Mouse (Mus musculus) retina, postnatal 1 day (tissue): ENCODE measurements at regions not wholly inside any gene's neighbourhood (a gene's known extent, or its start where the extent isn't known, plus 50 kb on each side); places are given as distances from the start of the nearest gene placed in this dataset.
"Not testable (repeated sequence)": the region's sequence is repeated elsewhere in the genome, so short reads cannot be mapped to it uniquely, and the experiment has no call there.

ENCODE experiments used
- DNase-seq: peaks from one replicate; pipeline ENCODE4 v3.0.0-alpha.2; 2012

GRCm38 (mm10) chr3:29024851-29025250, 57.0 kb upstream of the Egfem1 start:
- DNase-seq, result not testable (repeated sequence)

DNA sequence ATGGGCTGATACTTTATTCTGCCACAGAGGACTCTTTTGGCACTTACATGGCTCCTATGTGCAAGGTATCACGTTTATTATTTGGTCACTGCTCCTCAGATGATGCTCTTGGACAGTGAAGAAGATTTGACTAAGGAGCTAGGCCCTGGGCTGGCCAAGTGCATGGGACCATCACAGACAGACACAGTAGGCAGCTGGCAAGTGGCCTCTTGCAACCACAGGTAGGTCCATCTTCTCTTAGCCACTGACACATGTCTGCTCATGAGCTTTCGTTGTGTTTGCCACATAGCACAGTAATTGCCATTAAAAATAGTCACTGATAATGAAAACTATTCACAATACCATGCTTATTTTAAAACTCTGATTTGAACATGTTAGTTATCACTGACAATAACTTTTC, 54.1 kb upstream of the Egfem1 start:
- no peak for DNase-seq

GRCm38 (mm10) chr3:29030791-29031190, 51.0 kb upstream of the Egfem1 start:
- no peak for DNase-seq

GRCm38 (mm10) chr3:29031811-29032210, 50.0 kb upstream of the Egfem1 start:
- DNase-seq, result peak; percentile 24
